Mouse (Mus musculus) urinary bladder, postnatal 10 days (tissue): Measurements from ENCODE around the gene Lsm7.

Experiments used
- DNase-seq: peaks from one replicate; pipeline ENCODE4 v3.0.0; 2022; ENCODE audit warnings: low spot score

The Lsm7 gene

GRCm38 (mm10) chr10:80854913-80855748 lies at the start of gene Lsm7, which contains the start of gene Sppl2b:
Gene Lsm7 (minus strand): TSS chr10:80855209.
Gene Sppl2b (plus strand): TSS chr10:80855275.
- peak; percentile 93 for DNase-seq

GRCm38 (mm10) chr10:80904709-80905108 lies 49.7 kb upstream of the Lsm7 start:
- DNase-seq = no peak

- no peak for DNase-seq
These were observed 49.1 kb upstream of the Lsm7 start for GRCm38 (mm10) chr10:80904004-80904693.

GRCm38 (mm10) chr10:80903282-80903681 lies 48.3 kb upstream of the Lsm7 start:
- no peak for DNase-seq

- no peak for DNase-seq
These were observed 47.4 kb upstream of the Lsm7 start for GRCm38 (mm10) chr10:80902273-80902940.

GRCm38 (mm10) chr10:80901409-80902272 lies 46.6 kb upstream of the Lsm7 start:
- DNase-seq = no peak

GRCm38 (mm10) chr10:80900318-80901247 lies 45.6 kb upstream of the Lsm7 start, which contains the start of gene Timm13:
Gene Timm13 (minus strand): TSS chr10:80900969.
- peak; percentile 92 for DNase-seq

GRCm38 (mm10) chr10:80899591-80900317 lies 44.7 kb upstream of the Lsm7 start:
- DNase-seq = no peak

GRCm38 (mm10) chr10:80899074-80899473 lies 44.1 kb upstream of the Lsm7 start:
- DNase-seq = no peak

GRCm38 (mm10) chr10:80897861-80898510 lies 43.0 kb upstream of the Lsm7 start:
- DNase-seq = no peak

- no peak for DNase-seq
These were observed 41.8 kb upstream of the Lsm7 start for GRCm38 (mm10) chr10:80896581-80897485.

GRCm38 (mm10) chr10:80895697-80896096 lies 40.7 kb upstream of the Lsm7 start:
- DNase-seq = no peak

- no peak for DNase-seq
These were observed 40.1 kb upstream of the Lsm7 start for GRCm38 (mm10) chr10:80895100-80895499.

GRCm38 (mm10) chr10:80887181-80887580 lies 32.2 kb upstream of the Lsm7 start:
- no peak for DNase-seq

- no peak for DNase-seq
These were observed 26.3 kb upstream of the Lsm7 start for GRCm38 (mm10) chr10:80881301-80881700.

GRCm38 (mm10) chr10:80880901-80881300 lies 25.9 kb upstream of the Lsm7 start:
- DNase-seq = no peak

- DNase-seq = no peak
These were observed 25.2 kb upstream of the Lsm7 start for GRCm38 (mm10) chr10:80880131-80880641.

- DNase-seq = no peak
These were observed 21.6 kb upstream of the Lsm7 start for GRCm38 (mm10) chr10:80876594-80876993.
